Mouse (Mus musculus): ENCODE data around the gene Nek10. TPM values are rescaled to one million over a fixed set of nuclear protein-coding genes. Genes with fewer than 3 reads are reported as not detected.
"Not testable (repeated sequence)": the region's sequence is repeated elsewhere in the genome, so short reads cannot be mapped to it uniquely, and the experiment has no call there.

Nek10 gene
- polyA plus RNA-seq, 1 experiment from 2014 or later, result 0.09 TPM

DNA sequence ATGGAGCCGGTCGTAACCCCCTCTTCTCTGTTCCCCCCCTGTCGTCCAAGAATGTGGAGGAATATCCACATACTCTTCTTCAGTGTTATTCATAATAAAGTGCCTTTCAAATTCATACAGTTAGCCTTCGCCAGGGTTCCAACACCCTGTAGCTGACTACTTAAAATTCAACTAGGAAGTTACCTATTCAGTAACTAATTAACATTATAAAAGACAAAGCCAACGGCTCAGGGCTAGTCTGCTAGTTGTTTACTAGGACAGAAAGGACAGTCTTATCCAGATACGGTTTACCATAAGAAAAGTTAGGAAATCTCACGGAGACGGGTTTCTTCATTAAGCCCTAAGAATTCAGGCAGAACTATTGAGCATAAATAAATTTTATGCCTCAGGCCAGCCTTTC is 231.4 kb downstream of the Nek10 start:
- H3K27me3 ChIP-seq; H3K9me3 ChIP-seq; ATAC-seq; H3K4me2 ChIP-seq (replicated peaks); H3K27ac ChIP-seq; H3K36me3 ChIP-seq; H3K9ac ChIP-seq (replicated peaks); H3K4me3 ChIP-seq (replicated peaks); H3K4me1 ChIP-seq (replicated peaks): not testable (repeated sequence)
- 75% methylated on average over 8 of the region's 8 CpGs for WGBS

DNA sequence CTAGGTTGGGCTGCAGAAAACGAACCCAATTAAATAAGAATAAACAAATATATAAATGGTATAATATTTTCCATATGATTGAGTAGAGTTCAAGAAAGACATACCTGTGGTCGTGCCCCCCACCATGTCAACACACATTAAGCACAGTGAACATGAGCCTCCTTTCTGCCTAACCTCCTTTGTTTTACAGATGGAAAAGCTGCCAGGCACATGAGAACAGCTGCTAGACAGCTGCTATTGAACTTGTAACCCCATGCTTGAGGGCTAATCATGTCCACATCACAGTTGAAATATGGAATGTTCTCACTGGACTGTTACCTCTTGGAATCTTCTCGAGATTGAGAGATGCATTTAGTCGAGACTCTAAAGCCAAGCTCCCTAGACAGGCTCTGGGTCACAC is 245.0 kb downstream of the Nek10 start:
- Histone ChIP-seq H3K27ac (no peak overlapping the region), H3K9ac (replicated peaks) (no peak overlapping the region), H3K36me3 (no peaks in the 10 kb centered on the region), H3K4me1 (replicated peaks) (no peaks in the 10 kb centered on the region), H3K9me3 (no peaks in the 10 kb centered on the region), H3K4me2 (replicated peaks) (no peak overlapping the region), H3K27me3 (no peaks in the 10 kb centered on the region), H3K4me3 (replicated peaks) (no peak overlapping the region)
- 79% methylated on average over 4 of the region's 4 CpGs for WGBS
- no peak for ATAC-seq

DNA sequence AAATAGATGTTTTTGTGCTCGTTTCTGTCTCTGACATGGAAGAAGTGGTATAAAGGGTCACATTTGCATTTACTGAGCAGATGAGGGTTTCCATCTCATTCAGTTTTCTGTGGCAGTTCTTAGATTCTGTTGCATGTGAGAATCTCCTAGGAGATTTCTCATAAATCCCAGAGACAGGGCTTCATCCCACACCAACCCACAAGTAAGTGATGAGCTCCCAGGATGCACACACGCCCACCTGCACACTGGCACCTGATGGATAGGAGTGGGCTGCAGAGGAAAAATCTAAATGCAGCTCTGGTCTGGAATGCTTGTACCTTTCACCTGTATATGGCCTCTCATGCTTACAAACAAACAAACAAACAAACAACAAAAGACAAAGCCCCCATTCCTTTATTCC is 258.3 kb downstream of the Nek10 start:
- H3K4me3 ChIP-seq (replicated peaks), result no peak overlapping the region
- H3K36me3 ChIP-seq, result no peaks in the 10 kb centered on the region
- H3K4me2 ChIP-seq (replicated peaks), result no peak overlapping the region
- peaks cover 7% of the 10 kb centered on the region; the same call in 1 of the 2 replicates for H3K4me1 ChIP-seq (replicated peaks)
- H3K27me3 ChIP-seq, result no peaks in the 10 kb centered on the region
- H3K9ac ChIP-seq (replicated peaks), result no peak overlapping the region
- 71% methylated on average over 2 of the region's 2 CpGs for WGBS
- H3K9me3 ChIP-seq, result no peaks in the 10 kb centered on the region
- no peak for ATAC-seq
- H3K27ac ChIP-seq, result no peak overlapping the region

Other genes with a start within 250 kb of the Nek10 start
- gene Slc4a7, start 101.1 kb upstream of the Nek10 start, polyA plus RNA-seq (2015; fragmentation: Nextera tagmentation; extraction: Ambion mirVana), result 46.2 and 46.3 TPM in 2 replicates